Mouse (Mus musculus) testis, adult 2 months (tissue): ENCODE data around the gene Scaf8.

ENCODE experiments used
- CTCF ChIP-seq: fragments of 200-500 bp; IDR thresholded peaks from 2 replicates; pipeline ENCODE4 v1.5.1; 2012; ENCODE audit warnings: low read depth, mild to moderate bottlenecking, inconsistent platforms, low read length, moderate library complexity; ENCODE audit not compliant: control insufficient read depth, insufficient read depth, insufficient replicate concordance
- POLR2A ChIP-seq: fragments of 200-500 bp; IDR thresholded peaks from 2 replicates; pipeline ENCODE4 v1.6.1; 2012; ENCODE audit warnings: low read depth, mild to moderate bottlenecking, inconsistent platforms, low read length, moderate library complexity; ENCODE audit not compliant: control insufficient read depth

- TF ChIP-seq CTCF (no peak), POLR2A (no peak)
These were observed 92.0 kb downstream of the Scaf8 start for GRCm38 (mm10) chr17:3206527-3207398.
